Mouse (Mus musculus): ENCODE results near the gene Qser1. TPM values are rescaled to one million over a fixed set of nuclear protein-coding genes. Genes with fewer than 3 reads are reported as not detected.
A peak's percentile ranks its signal among the peaks of the same experiment; 100 is the strongest.
"Not testable (repeated sequence)": the region's sequence is repeated elsewhere in the genome, so short reads cannot be mapped to it uniquely, and the experiment has no call there.

Gene Qser1
- polyA plus RNA-seq (2012), result 0.02 TPM in 2 replicates

DNA sequence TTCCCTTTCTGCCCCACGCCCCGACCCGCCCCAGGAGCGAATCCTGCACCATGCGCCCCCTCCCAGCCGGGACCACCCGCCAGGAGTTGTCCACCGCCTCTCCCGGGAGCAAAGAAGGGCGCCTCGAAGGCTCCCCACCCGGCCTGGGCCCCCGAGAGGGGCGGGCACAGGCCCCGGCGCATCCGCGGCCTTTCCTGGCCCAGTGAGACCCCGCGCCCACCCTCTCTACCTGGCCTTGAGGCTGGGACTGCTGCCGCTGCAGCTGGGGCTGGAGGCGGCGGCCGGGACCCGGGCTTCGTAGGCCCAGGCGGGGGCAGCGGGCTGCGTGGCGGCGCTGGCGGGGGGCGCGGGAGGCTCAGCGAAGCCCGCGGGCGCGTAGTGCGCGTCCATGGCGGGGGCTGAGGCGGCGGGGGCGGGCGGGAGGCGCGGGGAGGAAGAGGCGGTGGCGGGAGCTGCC lies at the start of gene Qser1:
TSS of gene Qser1 (minus strand) at position 390 of the 457 bp plus-strand sequence.
- Histone ChIP-seq H3K36me3 (ENCODE audit: control insufficient read depth) (no peaks in the 10 kb centered on the region), H3K27me3 (ENCODE audit: control insufficient read depth) (peaks cover 14% of the 10 kb centered on the region), H3K9me3 (ENCODE audit: control insufficient read depth, low read length) (no peaks in the 10 kb centered on the region), H3K4me3 (replicated peaks) (peak within 1 kb of the TSS; percentile 80), H3K4me1 (ENCODE audit: control insufficient read depth) (peaks cover 34% of the 10 kb centered on the region)
- TF ChIP-seq TAL1 (IDR thresholded peaks at IDR 0.05; ENCODE audit: low read length), result no peak
- TF ChIP-seq GATA1 (IDR thresholded peaks at IDR 0.05; ENCODE audit: low read length), result no peak

DNA sequence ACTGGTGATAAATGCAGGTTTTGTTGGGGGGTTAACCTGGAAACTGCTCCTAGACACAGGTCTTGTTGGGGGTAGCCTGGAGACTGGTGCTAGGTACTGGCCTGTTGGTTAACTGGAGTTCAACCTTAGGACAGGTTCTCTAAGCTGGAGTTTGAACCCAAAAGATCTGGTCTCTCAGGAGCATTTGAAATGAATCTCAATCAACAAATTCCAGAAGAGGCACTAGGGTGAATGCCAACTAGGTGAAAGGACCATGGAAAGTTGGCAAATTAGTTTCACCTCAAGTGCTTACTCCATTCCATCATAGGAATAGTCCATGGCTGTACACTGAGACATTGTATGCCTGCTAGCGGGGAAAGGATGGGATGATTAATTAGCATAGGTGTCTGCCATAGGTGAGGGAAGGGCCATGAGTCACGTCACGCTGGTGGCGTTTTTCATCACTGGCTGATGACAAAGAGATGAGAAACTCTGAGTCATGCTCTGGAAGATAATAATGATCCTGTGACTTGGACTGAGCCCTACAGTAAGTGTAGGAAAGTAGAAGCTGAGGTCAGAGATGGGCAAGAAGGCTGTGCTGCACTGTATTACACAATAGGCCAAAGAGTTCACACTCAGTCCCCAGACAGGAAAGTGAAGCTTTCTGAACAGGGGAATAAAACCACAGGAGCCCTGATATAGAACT lies 47.8 kb upstream of the Qser1 start:
- Histone ChIP-seq H3K4me1 (ENCODE audit: control insufficient read depth) (no peaks in the 10 kb centered on the region), H3K9me3 (ENCODE audit: control insufficient read depth, low read length) (no peaks in the 10 kb centered on the region), H3K27me3 (ENCODE audit: control insufficient read depth) (no peaks in the 10 kb centered on the region), H3K36me3 (ENCODE audit: control insufficient read depth) (no peaks in the 10 kb centered on the region), H3K4me3 (replicated peaks) (no peak overlapping the region)
- no peak for TF ChIP-seq TAL1 (IDR thresholded peaks at IDR 0.05; ENCODE audit: low read length)
- TF ChIP-seq GATA1 (IDR thresholded peaks at IDR 0.05; ENCODE audit: low read length), result no peak

- H3K4me1 ChIP-seq (ENCODE audit: control insufficient read depth), result no peaks in the 10 kb centered on the region
- no peak overlapping the region for H3K4me3 ChIP-seq (replicated peaks)
- no peaks in the 10 kb centered on the region for H3K9me3 ChIP-seq (ENCODE audit: control insufficient read depth, low read length)
- H3K27me3 ChIP-seq (ENCODE audit: control insufficient read depth), result no peaks in the 10 kb centered on the region
- TF ChIP-seq GATA1 (IDR thresholded peaks at IDR 0.05; ENCODE audit: low read length) (no peak), TAL1 (IDR thresholded peaks at IDR 0.05; ENCODE audit: low read length) (no peak)
- H3K36me3 ChIP-seq (ENCODE audit: control insufficient read depth), result no peaks in the 10 kb centered on the region
Measured at GRCm38 (mm10) chr2:104860426-104860825, 43.9 kb upstream of the Qser1 start.

DNA sequence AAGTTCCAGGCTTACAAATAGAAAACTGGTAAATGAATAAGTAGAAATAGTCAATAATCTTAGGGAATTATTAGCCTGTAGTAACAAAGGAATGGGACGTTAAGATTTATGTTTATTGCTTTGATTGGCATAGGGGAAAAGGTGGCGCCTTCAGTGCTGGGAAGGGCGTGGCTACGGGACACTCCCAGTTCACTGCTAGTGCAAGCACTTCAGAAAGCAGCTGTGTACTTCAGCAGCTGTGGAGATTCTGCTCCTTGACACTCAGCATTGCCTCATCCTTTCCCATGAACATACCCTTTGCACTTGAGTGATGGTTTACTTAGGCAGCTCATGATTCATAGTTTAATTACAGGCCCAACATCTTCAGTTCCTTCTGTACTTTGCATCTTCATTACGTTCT lies 42.5 kb upstream of the Qser1 start:
- no peak for TF ChIP-seq TAL1 (IDR thresholded peaks at IDR 0.05; ENCODE audit: low read length)
- TF ChIP-seq GATA1 (IDR thresholded peaks at IDR 0.05; ENCODE audit: low read length), result no peak
- H3K4me1 ChIP-seq (ENCODE audit: control insufficient read depth), result no peaks in the 10 kb centered on the region
- no peaks in the 10 kb centered on the region for H3K36me3 ChIP-seq (ENCODE audit: control insufficient read depth)
- no peak overlapping the region for H3K4me3 ChIP-seq (replicated peaks)
- H3K9me3 ChIP-seq (ENCODE audit: control insufficient read depth, low read length), result no peaks in the 10 kb centered on the region
- no peaks in the 10 kb centered on the region for H3K27me3 ChIP-seq (ENCODE audit: control insufficient read depth)

DNA sequence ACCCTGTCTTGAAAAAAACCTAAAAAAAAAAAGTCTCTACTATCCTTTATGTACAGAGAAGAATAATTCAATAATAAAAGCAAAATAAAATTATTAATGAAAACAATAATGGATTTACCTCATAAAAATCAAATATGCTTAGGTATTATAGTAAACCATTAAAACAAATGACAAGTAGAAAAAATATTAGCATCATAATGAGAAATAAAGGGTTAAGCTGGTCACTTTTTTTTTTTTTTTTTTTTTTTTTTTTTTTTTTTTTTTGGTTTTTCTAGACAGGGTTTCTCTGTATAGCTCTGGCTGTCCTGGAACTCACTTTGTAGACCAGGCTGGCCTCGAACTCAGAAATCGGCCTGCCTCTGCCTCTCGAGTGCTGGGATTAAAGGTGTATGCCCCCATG lies 41.5 kb upstream of the Qser1 start:
- H3K9me3 ChIP-seq (ENCODE audit: control insufficient read depth, low read length); H3K4me1 ChIP-seq (ENCODE audit: control insufficient read depth); H3K4me3 ChIP-seq (replicated peaks); H3K27me3 ChIP-seq (ENCODE audit: control insufficient read depth); H3K36me3 ChIP-seq (ENCODE audit: control insufficient read depth): not testable (repeated sequence)

GRCm38 (mm10) chr2:104856218-104856617 lies 39.7 kb upstream of the Qser1 start:
- no peaks in the 10 kb centered on the region for H3K4me1 ChIP-seq (ENCODE audit: control insufficient read depth)
- peaks cover 13% of the 10 kb centered on the region for H3K27me3 ChIP-seq (ENCODE audit: control insufficient read depth)
- H3K9me3 ChIP-seq (ENCODE audit: control insufficient read depth, low read length), result no peaks in the 10 kb centered on the region
- no peak overlapping the region for H3K4me3 ChIP-seq (replicated peaks)
- H3K36me3 ChIP-seq (ENCODE audit: control insufficient read depth), result no peaks in the 10 kb centered on the region
- TF ChIP-seq TAL1 (IDR thresholded peaks at IDR 0.05; ENCODE audit: low read length) (no peak), GATA1 (IDR thresholded peaks at IDR 0.05; ENCODE audit: low read length) (no peak)

DNA sequence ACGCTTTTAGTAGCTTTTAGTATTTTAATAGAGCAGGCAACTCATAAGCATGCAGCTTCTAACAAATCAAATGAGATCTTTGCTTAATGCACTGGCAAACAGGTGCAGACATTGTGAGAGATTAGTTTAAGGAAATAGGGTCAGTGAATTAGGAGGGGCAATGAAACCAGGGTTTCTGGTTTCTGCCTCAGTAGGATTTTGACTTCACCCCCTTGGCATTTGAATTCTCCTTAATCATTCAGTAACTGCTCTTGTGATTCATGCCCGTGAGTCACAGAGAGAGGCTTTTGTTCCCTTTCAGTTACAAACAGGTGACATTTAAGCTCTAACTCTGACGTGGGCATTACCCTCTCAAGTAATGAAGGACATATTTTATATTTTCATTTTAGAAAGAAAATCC lies 39.2 kb upstream of the Qser1 start:
- no peak overlapping the region for H3K4me3 ChIP-seq (replicated peaks)
- H3K4me1 ChIP-seq (ENCODE audit: control insufficient read depth), result no peaks in the 10 kb centered on the region
- H3K36me3 ChIP-seq (ENCODE audit: control insufficient read depth), result no peaks in the 10 kb centered on the region
- TF ChIP-seq GATA1 (IDR thresholded peaks at IDR 0.05; ENCODE audit: low read length) (no peak), TAL1 (IDR thresholded peaks at IDR 0.05; ENCODE audit: low read length) (no peak)
- H3K27me3 ChIP-seq (ENCODE audit: control insufficient read depth), result peaks cover 18% of the 10 kb centered on the region
- H3K9me3 ChIP-seq (ENCODE audit: control insufficient read depth, low read length), result no peaks in the 10 kb centered on the region

- no peak for TF ChIP-seq TAL1 (IDR thresholded peaks at IDR 0.05; ENCODE audit: low read length)
- TF ChIP-seq GATA1 (IDR thresholded peaks at IDR 0.05; ENCODE audit: low read length), result no peak
- H3K4me1 ChIP-seq (ENCODE audit: control insufficient read depth), result no peaks in the 10 kb centered on the region
Measured at GRCm38 (mm10) chr2:104854836-104855235, 38.3 kb upstream of the Qser1 start.

DNA sequence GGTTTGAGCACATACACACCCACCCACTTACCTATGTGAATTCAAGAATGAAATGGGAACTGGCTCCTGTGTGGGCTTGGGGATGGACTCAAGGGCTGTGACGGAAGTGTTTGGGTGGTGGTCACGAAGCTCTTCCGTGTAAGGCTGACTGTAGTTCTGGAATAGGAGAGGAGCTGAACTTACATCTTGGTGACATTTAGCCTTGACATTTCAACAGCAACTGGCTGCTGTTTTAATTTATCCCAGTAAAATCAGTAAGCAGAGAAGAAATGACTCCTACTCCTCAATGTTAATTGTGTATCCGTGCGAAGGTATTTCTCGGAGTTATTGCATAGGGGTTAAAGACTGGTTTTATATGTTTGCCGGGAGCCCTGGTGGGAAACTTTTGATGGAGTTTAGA lies 36.0 kb upstream of the Qser1 start:
- Histone ChIP-seq H3K27me3 (ENCODE audit: control insufficient read depth) (peaks cover 49% of the 10 kb centered on the region), H3K36me3 (ENCODE audit: control insufficient read depth) (no peaks in the 10 kb centered on the region), H3K4me1 (ENCODE audit: control insufficient read depth) (peaks cover 6% of the 10 kb centered on the region), H3K4me3 (replicated peaks) (no peak overlapping the region), H3K9me3 (ENCODE audit: control insufficient read depth, low read length) (no peaks in the 10 kb centered on the region; the same call in 1 of the 2 replicates)
- TF ChIP-seq GATA1 (IDR thresholded peaks at IDR 0.05; ENCODE audit: low read length) (no peak), TAL1 (IDR thresholded peaks at IDR 0.05; ENCODE audit: low read length) (no peak)

More at GRCm38 (mm10) chr2:104854836-104855235, 38.3 kb upstream of the Qser1 start:
- H3K36me3 ChIP-seq (ENCODE audit: control insufficient read depth), result no peaks in the 10 kb centered on the region
- H3K9me3 ChIP-seq (ENCODE audit: control insufficient read depth, low read length), result no peaks in the 10 kb centered on the region
- peaks cover 27% of the 10 kb centered on the region for H3K27me3 ChIP-seq (ENCODE audit: control insufficient read depth)
- H3K4me3 ChIP-seq (replicated peaks), result no peak overlapping the region

- peaks cover 6% of the 10 kb centered on the region for H3K4me1 ChIP-seq (ENCODE audit: control insufficient read depth)
- TF ChIP-seq GATA1 (IDR thresholded peaks at IDR 0.05; ENCODE audit: low read length) (no peak), TAL1 (IDR thresholded peaks at IDR 0.05; ENCODE audit: low read length) (no peak)
Measured at GRCm38 (mm10) chr2:104851686-104852085, 35.1 kb upstream of the Qser1 start.

More at GRCm38 (mm10) chr2:104851686-104852085, 35.1 kb upstream of the Qser1 start:
- Histone ChIP-seq H3K36me3 (ENCODE audit: control insufficient read depth) (no peaks in the 10 kb centered on the region), H3K4me3 (replicated peaks) (no peak overlapping the region), H3K27me3 (ENCODE audit: control insufficient read depth) (peaks cover 51% of the 10 kb centered on the region), H3K9me3 (ENCODE audit: control insufficient read depth, low read length) (no peaks in the 10 kb centered on the region; the same call in 1 of the 2 replicates)

Measured in erythroblast, embryonic 14.5 days (primary cell).